Mouse (Mus musculus) megakaryocyte, embryonic 14.5 days (primary cell): ENCODE results near the gene Sptbn4.

ENCODE experiments used
- FLI1 ChIP-seq: IDR thresholded peaks from 2 replicates; pipeline ENCODE4 v1.6.1; 2012; ENCODE audit warnings: low read length, inconsistent platforms, mixed read lengths
- GATA1 ChIP-seq: IDR thresholded peaks from 3 replicates; pipeline ENCODE4 v1.6.1; 2012; ENCODE audit warnings: mixed read lengths, low read length, inconsistent platforms, borderline replicate concordance

- TF ChIP-seq GATA1 (no peak), FLI1 (no peak)
Observed at GRCm38 (mm10) chr7:27490543-27491329, 43.2 kb upstream of the Sptbn4 start.
